Mouse (Mus musculus) layer of hippocampus, adult 18-20 months (tissue): ENCODE data around the gene Arhgap23. TPM values are rescaled to one million over a fixed set of nuclear protein-coding genes. Genes with fewer than 3 reads are reported as not detected.
A peak's percentile ranks its signal among the peaks of the same experiment; 100 is the strongest.

Experiments
- DNase-seq, 2 experiments: peaks; one replicate each; pipeline ENCODE4 v3.0.0; 2022; ENCODE audit warnings: low spot score in 2 of 2
- total RNA-seq, 2 experiments: library from RNA; stranded (reverse); gene quantifications; 2 replicates each; pipeline ENCODE4 v1.2.3; 2021

Gene Arhgap23
- total RNA-seq, 2 experiments from 2014 or later, result 79.8 to 88.1 TPM

GRCm38 (mm10) chr11:97500720-97501448 lies 85.6 kb downstream of the Arhgap23 start:
- no peak for DNase-seq

GRCm38 (mm10) chr11:97502383-97502782 lies 87.0 kb downstream of the Arhgap23 start:
- peak in 1 of 2 experiments; percentile 43 for DNase-seq

GRCm38 (mm10) chr11:97502846-97503245 lies 87.5 kb downstream of the Arhgap23 start:
- no peak for DNase-seq

- no peak for DNase-seq
Observed at GRCm38 (mm10) chr11:97505784-97506183, 90.5 kb downstream of the Arhgap23 start.

GRCm38 (mm10) chr11:97506331-97506730 lies 91.0 kb downstream of the Arhgap23 start:
- DNase-seq, result no peak

GRCm38 (mm10) chr11:97508198-97508597 lies 92.9 kb downstream of the Arhgap23 start:
- no peak for DNase-seq

- no peak for DNase-seq
Observed at GRCm38 (mm10) chr11:97509058-97509457, 93.7 kb downstream of the Arhgap23 start.

- DNase-seq, result no peak
Observed at GRCm38 (mm10) chr11:97509715-97510485, 94.6 kb downstream of the Arhgap23 start.

GRCm38 (mm10) chr11:97510966-97511660 lies 95.8 kb downstream of the Arhgap23 start:
- peak in 1 of 2 experiments; percentile 78 for DNase-seq

- no peak for DNase-seq
Observed at GRCm38 (mm10) chr11:97511661-97512369, 96.5 kb downstream of the Arhgap23 start.

GRCm38 (mm10) chr11:97512511-97512910 lies 97.2 kb downstream of the Arhgap23 start:
- DNase-seq, result no peak

GRCm38 (mm10) chr11:97513066-97513465 lies 97.7 kb downstream of the Arhgap23 start:
- no peak for DNase-seq

GRCm38 (mm10) chr11:97520541-97520940 lies 105.2 kb downstream of the Arhgap23 start:
- no peak for DNase-seq

- no peak for DNase-seq
Observed at GRCm38 (mm10) chr11:97521741-97522474, 106.6 kb downstream of the Arhgap23 start.

GRCm38 (mm10) chr11:97523107-97523506 lies 107.8 kb downstream of the Arhgap23 start:
- no peak for DNase-seq

- DNase-seq, result no peak
Observed at GRCm38 (mm10) chr11:97523827-97524261, 108.5 kb downstream of the Arhgap23 start.

- DNase-seq, result no peak
Observed at GRCm38 (mm10) chr11:97524306-97524705, 109.0 kb downstream of the Arhgap23 start.

- DNase-seq, result no peak
Observed at GRCm38 (mm10) chr11:97525313-97525712, 110.0 kb downstream of the Arhgap23 start.

GRCm38 (mm10) chr11:97528282-97528808 lies 113.0 kb downstream of the Arhgap23 start:
- peak in 1 of 2 experiments; percentile 52 for DNase-seq

GRCm38 (mm10) chr11:97530069-97530468 lies 114.7 kb downstream of the Arhgap23 start:
- no peak for DNase-seq
